Mouse (Mus musculus) CH12.LX (cell line): ENCODE results near the gene Dnm3.

ENCODE experiments used
- CTCF ChIP-seq, 2 experiments: IDR thresholded peaks in 1 of 2; conservative IDR thresholded peaks in 1 of 2; 2 replicates each; pipeline ENCODE4 v1.5.1; 2011 to 2012; ENCODE audit warnings: low read depth in 2 of 2, low read length in 2 of 2, improper control_type of control experiment in 1 of 2, inconsistent platforms in 1 of 2, mild to moderate bottlenecking in 1 of 2, moderate library complexity in 1 of 2
- EP300 ChIP-seq: IDR thresholded peaks from 2 replicates; pipeline ENCODE4 v1.6.1; 2011; ENCODE audit warnings: low read length, improper control_type of control experiment
- ETS1 ChIP-seq: conservative IDR thresholded peaks from 2 replicates; pipeline ENCODE4 v1.6.1; 2012; ENCODE audit warnings: low read depth, mild to moderate bottlenecking, inconsistent platforms, low read length, improper control_type of control experiment, moderate library complexity
- JUND ChIP-seq: conservative IDR thresholded peaks from 2 replicates; pipeline ENCODE4 v1.6.1; 2011; ENCODE audit warnings: low read depth, low read length, improper control_type of control experiment
- KAT2A ChIP-seq: IDR thresholded peaks from 2 replicates; pipeline ENCODE4 v1.6.1; 2012; ENCODE audit warnings: low read length, improper control_type of control experiment, inconsistent platforms; ENCODE audit not compliant: insufficient replicate concordance
- MAFK ChIP-seq: IDR thresholded peaks from 2 replicates; pipeline ENCODE4 v1.6.1; 2011; ENCODE audit warnings: low read length, improper control_type of control experiment; ENCODE audit not compliant: insufficient replicate concordance
- POLR2A ChIP-seq: IDR thresholded peaks from 2 replicates; pipeline ENCODE4 v1.6.1; 2011; ENCODE audit warnings: low read depth, mild to moderate bottlenecking, improper control_type of control experiment, low read length
- ZC3H11A ChIP-seq: IDR thresholded peaks from 2 replicates; pipeline ENCODE4 v1.6.1; 2012; ENCODE audit warnings: low read depth, mild to moderate bottlenecking, inconsistent platforms, low read length, improper control_type of control experiment
- ZMIZ1 ChIP-seq: IDR thresholded peaks from 2 replicates; pipeline ENCODE4 v1.6.1; 2012; ENCODE audit warnings: low read depth, mild to moderate bottlenecking, inconsistent platforms, low read length, improper control_type of control experiment
- ZNF384 ChIP-seq: IDR thresholded peaks from 2 replicates; pipeline ENCODE4 v1.6.1; 2012; ENCODE audit warnings: low read depth, low read length, improper control_type of control experiment, inconsistent platforms

- TF ChIP-seq ETS1 = no peak
- TF ChIP-seq MAFK = no peak
- TF ChIP-seq CTCF (conservative IDR thresholded peaks at IDR 0.05 in 1 of 2, IDR thresholded peaks at IDR 0.05 in 1 of 2; ENCODE audit: low read depth in 2 of 2, low read length in 2 of 2) = no peak
- TF ChIP-seq ZNF384 = no peak
- no peak for TF ChIP-seq POLR2A
- no peak for TF ChIP-seq KAT2A
- no peak for TF ChIP-seq ZC3H11A
- no peak for TF ChIP-seq EP300
- no peak for TF ChIP-seq ZMIZ1
- TF ChIP-seq JUND = no peak
These were observed 253.8 kb downstream of the Dnm3 start for GRCm38 (mm10) chr1:162224061-162224460.
